Mouse (Mus musculus) left cerebral cortex, adult 9 months (tissue): Measurements from ENCODE around the gene Clec2d.
"Not testable (repeated sequence)": the region's sequence is repeated elsewhere in the genome, so short reads cannot be mapped to it uniquely, and the experiment has no call there.

Experiments used
- DNase-seq, 2 experiments: peaks; one replicate each; pipeline ENCODE4 v3.0.0; 2022; ENCODE audit warnings: low spot score in 2 of 2

The Clec2d gene

GRCm38 (mm10) chr6:129180403-129181169 is at the start of gene Clec2d:
Gene Clec2d, plus strand, starts transcription at chr6:129180615.
- DNase-seq: peak in 1 of 2 experiments; percentile 46

- no peak for DNase-seq
Observed at GRCm38 (mm10) chr6:129132604-129133341, 47.6 kb upstream of the Clec2d start.

- DNase-seq: no peak
Observed at GRCm38 (mm10) chr6:129146812-129147211, 33.6 kb upstream of the Clec2d start.

DNA sequence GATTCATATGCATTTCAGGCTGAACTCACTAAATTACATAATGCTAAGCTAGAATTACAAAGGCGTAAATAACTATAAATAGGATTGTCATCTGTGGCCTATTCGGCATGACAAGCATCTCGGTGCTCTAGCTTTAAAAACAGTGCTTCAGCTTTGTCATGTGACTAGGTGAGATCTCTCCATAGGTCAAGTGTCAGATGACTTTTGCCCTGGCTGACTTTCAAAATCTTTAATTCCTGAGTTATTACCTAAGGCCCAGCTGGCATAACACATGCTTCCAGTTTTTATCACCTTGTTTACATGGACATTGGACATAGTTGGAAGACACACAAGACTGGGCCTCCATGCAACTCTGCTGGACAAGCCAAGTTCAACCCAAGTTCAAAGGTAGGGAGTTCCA is 20.3 kb upstream of the Clec2d start:
- DNase-seq: no peak

GRCm38 (mm10) chr6:129161136-129161535 is 19.3 kb upstream of the Clec2d start:
- DNase-seq: no peak

DNA sequence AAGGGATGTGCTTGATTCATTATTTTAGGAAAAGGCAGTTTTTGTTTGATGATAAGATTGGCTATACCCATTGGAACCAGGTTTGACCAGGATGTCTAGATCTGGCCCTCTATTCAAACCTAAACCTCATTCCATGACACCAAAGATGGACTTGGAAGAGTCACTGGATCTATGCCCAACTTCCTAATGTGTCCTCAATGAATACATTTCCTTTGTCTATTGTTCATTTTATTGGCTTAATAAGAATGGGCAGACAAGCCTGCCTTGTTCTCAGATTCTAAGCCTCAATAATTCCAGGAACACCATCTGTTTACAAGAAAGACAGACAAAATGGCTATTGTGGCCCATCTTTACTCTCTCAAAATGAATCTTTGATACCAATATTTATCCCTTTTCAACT is 18.5 kb upstream of the Clec2d start:
- DNase-seq: no peak

DNA sequence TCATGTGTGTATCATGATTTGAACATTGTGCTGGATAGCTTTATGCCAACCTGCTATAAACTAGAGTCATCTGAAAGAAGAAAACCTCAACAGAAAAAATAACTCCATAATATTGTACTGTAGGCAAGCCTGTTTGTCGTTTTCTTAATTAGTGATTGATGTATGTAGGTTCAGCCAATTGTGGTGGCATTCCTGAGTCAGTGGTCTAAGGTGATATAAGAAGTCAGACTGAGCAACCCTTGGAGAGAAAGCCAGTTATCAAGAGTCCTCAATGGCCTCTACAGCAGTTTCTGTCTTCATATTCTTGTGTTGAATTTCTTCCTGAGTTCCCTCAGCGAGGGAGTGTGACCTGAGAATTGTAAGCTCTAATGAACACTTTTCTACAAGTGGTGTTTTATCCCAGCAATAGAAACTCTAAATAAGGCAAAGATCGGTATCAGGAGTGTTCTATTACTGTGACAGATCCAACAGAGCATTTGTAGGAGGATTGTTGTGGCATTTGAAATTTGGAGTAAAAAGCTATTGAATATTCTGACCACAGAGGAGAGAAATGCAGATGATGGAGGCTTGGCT is 17.7 kb upstream of the Clec2d start:
- no peak for DNase-seq

DNA sequence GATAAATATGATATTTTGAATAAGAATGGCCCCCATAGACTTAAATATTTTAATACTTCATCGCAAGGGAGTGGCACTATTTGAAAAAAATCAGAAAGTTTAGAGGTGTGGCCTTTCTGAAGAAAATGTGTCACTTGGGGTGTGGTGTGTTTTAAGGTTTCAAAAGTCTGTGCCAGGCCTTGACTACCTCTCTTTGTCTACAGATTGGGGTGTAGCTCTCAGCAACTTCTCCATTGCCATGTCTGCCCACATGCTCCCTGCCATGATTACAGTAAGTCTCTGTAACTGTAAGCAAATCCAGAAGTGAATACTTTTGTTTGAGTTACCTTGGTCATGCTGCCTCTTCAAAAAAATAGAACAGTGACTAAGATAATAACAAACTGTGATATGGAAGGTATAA is 16.8 kb upstream of the Clec2d start:
- no peak for DNase-seq

- DNase-seq: no peak
Observed at GRCm38 (mm10) chr6:129170925-129171324, 9.5 kb upstream of the Clec2d start.

DNA sequence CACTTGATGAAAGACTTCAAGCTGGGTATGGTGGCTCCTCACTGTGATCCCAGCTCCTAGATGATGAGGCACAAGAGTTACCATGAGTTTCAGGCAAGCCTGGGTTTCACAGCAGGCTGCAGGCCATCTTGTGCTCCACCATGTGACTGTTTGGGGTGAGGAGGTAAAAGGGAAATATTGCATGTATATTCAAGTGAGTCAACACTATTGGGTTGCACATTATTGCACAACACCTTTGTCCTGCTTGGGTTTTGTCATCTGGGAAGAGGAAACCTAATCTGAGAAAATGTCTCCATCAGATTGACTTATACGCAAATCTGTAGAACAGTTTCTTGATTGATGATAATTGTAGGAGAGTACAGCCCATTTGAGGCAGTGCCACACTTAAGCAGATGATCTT is 8.7 kb upstream of the Clec2d start:
- no peak for DNase-seq

- no peak for DNase-seq
Observed at GRCm38 (mm10) chr6:129174836-129175235, 5.6 kb upstream of the Clec2d start.

GRCm38 (mm10) chr6:129175612-129176011 is 4.8 kb upstream of the Clec2d start:
- no peak for DNase-seq

DNA sequence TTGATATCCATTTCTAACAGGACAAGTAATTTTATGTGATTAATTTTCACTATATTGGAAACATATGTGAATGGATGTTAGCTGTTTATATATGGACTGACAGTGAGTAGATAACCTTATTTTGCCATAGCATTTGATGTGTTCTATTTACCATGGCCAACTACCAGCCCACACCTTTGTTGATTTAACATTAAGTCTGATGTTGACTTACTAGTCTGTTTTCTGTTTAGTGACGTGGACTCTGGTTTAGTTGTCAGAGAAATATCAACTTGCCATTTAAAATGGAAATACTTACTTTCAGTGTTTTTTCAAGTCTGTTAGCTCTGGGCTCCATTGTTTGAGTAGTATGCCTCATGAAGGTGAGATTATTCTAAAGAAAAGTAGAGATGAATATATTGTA is 3.8 kb upstream of the Clec2d start:
- no peak for DNase-seq

DNA sequence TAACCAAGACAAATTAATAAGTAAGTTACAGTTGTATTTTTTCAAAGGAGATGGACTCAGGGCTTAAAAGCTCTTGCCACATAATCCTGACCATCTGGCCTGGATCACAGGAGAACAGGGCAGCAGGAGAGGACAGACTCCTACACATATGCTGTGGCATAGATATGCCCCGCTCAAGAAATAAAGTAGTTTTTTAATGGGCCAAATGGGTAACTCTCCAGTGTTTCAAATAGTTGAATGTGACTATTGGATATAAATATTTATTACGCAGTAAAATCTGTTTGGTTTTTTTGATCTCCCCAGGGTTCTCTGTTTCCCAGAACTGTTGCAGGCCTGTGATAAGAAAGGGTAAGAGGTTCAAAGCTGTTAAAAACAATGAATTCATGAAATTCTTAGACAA is 1.1 kb upstream of the Clec2d start:
- no peak for DNase-seq

DNA sequence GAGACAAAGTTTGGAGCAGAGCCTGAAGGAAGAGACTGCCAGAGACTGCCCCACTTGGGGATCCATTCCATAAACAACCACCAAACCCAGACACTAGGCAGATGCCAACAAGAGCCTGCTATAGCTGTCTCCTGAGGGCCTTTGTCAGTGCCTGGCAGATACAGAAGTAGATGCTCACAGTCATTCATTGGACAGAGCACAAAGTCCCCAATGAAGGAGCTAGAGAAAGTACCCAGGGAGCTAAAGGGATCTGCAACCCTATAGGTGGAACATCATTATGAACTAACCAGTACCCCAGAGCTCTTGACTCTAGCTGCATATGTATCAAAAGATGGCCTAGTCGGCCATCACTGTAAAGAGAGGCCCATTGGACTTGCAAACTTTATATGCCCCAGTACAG is 584 bp upstream of the Clec2d start:
- DNase-seq: not testable (repeated sequence)

DNA sequence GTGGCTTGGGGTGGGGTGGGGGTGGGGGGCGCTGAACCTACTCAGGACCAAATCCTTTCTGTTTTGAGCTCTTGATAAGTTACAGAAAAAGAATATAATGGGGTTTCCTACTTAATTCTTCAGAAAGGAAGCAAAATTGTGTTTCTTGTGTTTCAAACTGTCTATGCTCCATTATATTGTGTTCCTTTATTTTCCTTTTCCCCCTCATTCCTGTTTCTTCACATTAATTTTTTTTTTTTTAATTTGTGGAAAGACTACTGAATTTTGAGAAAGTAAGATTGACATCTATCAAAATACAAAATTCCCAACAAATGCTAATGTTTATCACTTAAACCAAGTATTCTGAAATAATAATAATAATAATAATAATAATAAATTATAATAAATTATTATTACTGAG is 834 bp downstream of the Clec2d start:
- DNase-seq: no peak

GRCm38 (mm10) chr6:129181683-129182082 is 1.3 kb downstream of the Clec2d start:
- no peak for DNase-seq

DNA sequence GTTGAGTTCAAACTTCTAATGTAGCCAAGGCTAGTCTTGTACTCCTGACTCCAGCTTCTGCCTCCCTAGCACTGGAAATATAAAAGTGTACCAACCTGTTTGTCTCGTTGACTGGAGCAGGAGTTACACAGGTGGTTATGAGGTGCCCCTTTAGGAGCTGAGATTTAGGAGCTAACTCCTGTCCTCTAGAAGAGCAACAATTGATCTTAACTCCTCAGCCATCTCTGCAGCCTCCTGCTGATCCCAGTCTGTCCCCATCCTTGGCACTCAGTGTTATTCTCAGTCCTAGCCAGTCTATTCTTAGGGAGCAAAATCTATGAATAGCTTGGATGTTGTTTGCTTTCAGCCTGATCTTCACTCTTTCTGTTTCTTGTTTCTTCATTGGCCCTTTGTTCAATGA is 2.1 kb downstream of the Clec2d start:
- DNase-seq: no peak

- DNase-seq: not testable (repeated sequence)
Observed at GRCm38 (mm10) chr6:129184001-129184400, 3.6 kb downstream of the Clec2d start.

DNA sequence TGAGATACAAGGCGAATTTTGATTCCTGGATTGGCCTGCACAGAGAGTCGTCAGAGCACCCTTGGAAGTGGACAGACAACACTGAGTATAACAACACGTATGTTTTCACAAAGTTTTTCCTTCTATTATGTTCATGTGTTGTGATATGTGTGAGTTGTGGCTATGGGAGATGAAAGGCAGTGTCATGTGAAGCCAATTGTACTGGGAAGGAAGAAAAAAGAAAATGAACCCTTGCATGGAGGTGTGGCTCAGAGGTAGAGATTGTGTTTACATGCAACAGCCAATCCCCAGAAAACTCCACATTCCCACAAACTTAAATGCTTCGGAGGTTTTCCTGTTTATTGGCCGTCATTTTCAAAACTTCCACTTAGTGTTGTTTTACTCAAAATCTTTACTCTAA is 4.4 kb downstream of the Clec2d start:
- no peak for DNase-seq

DNA sequence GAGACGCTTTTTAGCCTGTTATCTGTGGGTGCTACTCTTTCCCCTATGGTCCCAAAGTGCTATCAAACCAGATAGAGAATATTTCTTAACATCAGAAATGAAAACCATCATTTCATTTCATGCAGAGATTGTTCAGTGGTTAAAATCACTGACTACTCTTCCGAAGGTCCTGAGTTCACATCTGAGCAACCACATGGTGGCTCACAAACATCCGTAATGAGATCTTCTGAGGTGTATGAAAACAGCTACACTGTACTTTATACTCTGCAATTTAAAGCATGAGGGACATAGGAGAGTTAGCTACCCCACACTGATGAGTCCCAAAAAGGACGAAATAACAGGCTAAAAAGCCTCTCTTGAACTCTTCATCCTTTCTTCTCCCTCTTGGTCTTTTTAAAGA is 5.6 kb downstream of the Clec2d start:
- DNase-seq: no peak

DNA sequence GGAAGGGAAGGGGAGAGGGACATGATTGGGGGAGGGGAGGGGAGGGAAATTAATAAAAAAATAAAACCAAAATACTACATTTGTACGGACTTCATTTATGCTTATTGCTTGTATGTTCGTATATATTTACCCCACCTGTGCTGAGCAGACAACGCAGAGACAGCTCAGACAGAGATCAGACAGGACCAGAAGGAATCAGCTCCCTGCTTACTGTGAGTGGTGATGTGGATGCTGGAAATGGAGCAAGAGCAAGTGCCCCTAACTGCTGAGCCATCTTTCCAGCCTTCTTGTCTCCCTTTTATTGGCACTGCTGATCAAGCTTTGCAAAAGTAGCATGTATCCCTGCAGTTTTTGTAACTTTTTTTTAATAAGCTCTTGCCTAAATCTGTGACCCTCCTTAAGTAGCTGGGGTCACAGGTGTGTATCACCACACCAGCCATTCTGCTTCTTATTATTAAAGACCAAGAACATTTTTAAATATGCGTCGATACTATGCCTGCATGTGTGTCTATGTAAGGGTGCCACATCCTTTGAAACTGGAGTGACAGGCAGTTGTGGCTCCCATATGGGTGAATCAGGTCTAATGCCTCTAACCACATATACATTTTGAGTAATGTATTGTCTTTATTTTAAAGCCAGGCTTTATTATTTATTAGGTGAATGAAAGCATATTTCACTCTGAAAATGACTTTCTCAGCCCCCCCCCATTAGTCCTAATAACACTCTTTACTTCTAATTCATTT is 6.2 kb downstream of the Clec2d start:
- no peak for DNase-seq
